Mouse (Mus musculus) cerebellum, adult 2 months (tissue): Measurements from ENCODE around the gene Zfp612. TPM values are rescaled to one million over a fixed set of nuclear protein-coding genes. Genes with fewer than 3 reads are reported as not detected.

Experiments
- DNase-seq, 2 experiments: peaks; one replicate each; pipeline ENCODE4 v3.0.0; 2021
- H3K27ac ChIP-seq: fragments of 200-500 bp; 2 replicates; pipeline ENCODE4 v1.5.1; 2012; ENCODE audit warnings: low read length, control low read depth, inconsistent platforms; ENCODE audit not compliant: insufficient read depth
- H3K27me3 ChIP-seq: fragments of 200-500 bp; 2 replicates; pipeline ENCODE4 v1.6.1; 2012; ENCODE audit warnings: inconsistent platforms, mild to moderate bottlenecking, low read length, moderate library complexity; ENCODE audit not compliant: control insufficient read depth, insufficient read depth
- H3K4me1 ChIP-seq: fragments of 200-500 bp; 2 replicates; pipeline ENCODE4 v1.6.1; 2011; ENCODE audit warnings: low read length; ENCODE audit not compliant: control insufficient read depth, insufficient read depth
- H3K4me3 ChIP-seq: fragments of 200-500 bp; replicated peaks from 2 replicates; pipeline ENCODE3; 2011; ENCODE audit warnings: mild to moderate bottlenecking, low read depth, low read length, control low read depth; ENCODE audit not compliant: insufficient read depth
- CTCF ChIP-seq: fragments of 200-500 bp; IDR thresholded peaks from 2 replicates; pipeline ENCODE4 v1.5.1; 2011; ENCODE audit warnings: low read depth, mild to moderate bottlenecking, control low read depth, low read length, moderate library complexity, borderline replicate concordance; ENCODE audit not compliant: insufficient read depth
- POLR2A ChIP-seq: fragments of 200-500 bp; IDR thresholded peaks from 2 replicates; pipeline ENCODE4 v1.6.1; 2011; ENCODE audit warnings: low read length, control low read depth, borderline replicate concordance; ENCODE audit not compliant: insufficient read depth
- WGBS: fragments of 180-500 bp; shearing (Covaris S2); methylation state at CpG from one replicate; pipeline ENCODE4 v1.1.7; 2018; 5-methylcytosine and 5-hydroxymethylcytosine counted together
- polyA plus RNA-seq: library from polyadenylated mRNA; depleted of rRNA; stranded (reverse); fragments of >200 nt; gene quantifications from 2 replicates; pipeline ENCODE4 v1.2.3, GENCODE M21; 2012; rRNA removed

The Zfp612 gene
- polyA plus RNA-seq, 1 experiment: 41.3 TPM

DNA sequence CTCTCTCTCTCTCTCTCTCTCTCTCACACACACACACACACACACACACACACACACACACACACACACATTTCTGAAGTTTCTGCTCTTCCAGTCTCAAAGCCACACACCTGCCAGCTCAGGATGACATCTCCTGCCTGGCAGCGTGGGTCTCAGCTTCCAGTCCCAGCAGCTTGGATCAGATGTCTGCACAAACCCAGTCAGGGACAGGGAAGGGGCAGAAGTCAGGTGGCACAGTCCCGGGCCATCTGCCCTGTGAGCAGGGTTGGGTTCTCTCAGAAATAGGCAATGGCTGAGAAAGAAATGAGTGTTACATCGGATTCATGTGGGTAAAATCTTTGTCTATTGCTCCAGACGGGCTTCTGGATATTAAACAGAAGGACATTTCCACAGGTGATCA lies 61.2 kb downstream of the Zfp612 start:
- H3K27me3 ChIP-seq: no peaks in the 10 kb centered on the region
- TF ChIP-seq POLR2A: no peak
- no peak for TF ChIP-seq CTCF
- H3K27ac ChIP-seq: peak overlapping the region; percentile 20; the same call in 1 of the 2 replicates
- 10% methylated on average over 4 of the region's 4 CpGs for WGBS
- H3K4me3 ChIP-seq: no peak overlapping the region
- H3K4me1 ChIP-seq: peaks cover 18% of the 10 kb centered on the region; the same call in 1 of the 2 replicates
- DNase-seq: peak; percentile 41 to 53

Other genes starting within 250 kb of the Zfp612 start
- 19.2 TPM in 2 replicates for gene Phlpp2, start 211.2 kb upstream of the Zfp612 start, polyA plus RNA-seq
- 0.21 and 0.33 TPM in 2 replicates for gene Marveld3, start 117.5 kb upstream of the Zfp612 start, polyA plus RNA-seq
- gene Tat, start 89.3 kb upstream of the Zfp612 start, polyA plus RNA-seq: 0.05 TPM in 1 of 2 replicates, not detected in the other
- not detected in 2 replicates for gene Chst4, start 40.0 kb upstream of the Zfp612 start, polyA plus RNA-seq
- not detected in 2 replicates for gene Gm21964, start 21.5 kb downstream of the Zfp612 start, polyA plus RNA-seq
- not detected in 2 replicates for gene Gm17720, start 23.0 kb downstream of the Zfp612 start, polyA plus RNA-seq
- gene Calb2, start 88.5 kb downstream of the Zfp612 start, polyA plus RNA-seq: 542 and 550 TPM in 2 replicates
- 13.2 and 13.8 TPM in 2 replicates for gene Cmtr2, start 135.9 kb downstream of the Zfp612 start, polyA plus RNA-seq
- gene Hydin, start 187.2 kb downstream of the Zfp612 start, polyA plus RNA-seq: 0.70 and 0.71 TPM in 2 replicates